Mouse (Mus musculus): ENCODE data around the gene Gprc5c.

Gprc5c gene

GRCm38 (mm10) chr11:114917120-114917519 lies 66.2 kb downstream of the Gprc5c start:
- DNase-seq = no peak

Data from kidney, postnatal 4 days (tissue).